Mouse (Mus musculus): ENCODE measurements around the gene Ifnar1.

Ifnar1 gene

DNA sequence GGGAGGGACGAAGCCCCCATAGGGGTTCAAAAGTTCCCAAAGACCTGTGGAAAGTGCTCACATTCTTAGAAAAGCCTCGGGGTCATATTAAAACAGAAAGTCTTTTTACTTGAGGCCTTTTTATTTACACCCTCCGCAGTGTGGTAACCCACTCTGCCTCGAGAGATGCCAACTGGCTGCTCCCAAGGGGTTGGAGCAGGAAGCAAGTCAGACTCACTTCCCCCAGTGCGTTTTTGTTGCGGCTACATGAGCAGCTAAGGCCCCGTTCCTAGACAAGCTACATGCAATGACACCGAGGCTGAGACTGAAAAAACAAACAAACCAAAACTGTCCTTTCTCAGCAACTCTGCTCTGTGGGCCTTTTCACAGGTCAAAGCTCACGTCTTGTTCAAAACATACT lies 53.5 kb downstream of the Ifnar1 start:
- DNase-seq (ENCODE audit: extremely low read depth, low read depth): no peak

DNA sequence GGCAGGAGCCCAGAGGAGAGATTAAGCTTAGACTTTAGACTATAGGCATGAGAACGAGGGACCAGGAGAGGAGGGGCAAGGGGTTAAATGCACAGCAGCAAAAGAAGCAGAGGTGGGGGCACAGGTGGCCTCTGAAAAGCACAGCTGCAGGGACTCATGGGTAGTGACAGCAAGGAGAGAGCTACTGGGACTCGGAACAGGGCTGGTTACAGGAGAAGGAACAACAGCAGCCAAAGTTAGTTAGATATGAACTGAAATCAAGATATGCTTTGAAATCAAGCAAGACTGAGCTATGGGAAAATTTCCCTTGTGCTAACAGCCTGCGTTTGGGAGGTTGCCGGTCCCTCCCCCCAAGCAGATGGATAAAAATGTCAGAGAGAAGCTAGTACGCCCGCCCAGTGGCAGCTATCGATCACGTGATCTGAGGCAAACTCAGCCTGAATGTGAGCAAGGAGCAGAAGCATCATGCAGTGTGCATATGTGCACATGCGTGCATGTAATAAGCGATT lies 56.6 kb downstream of the Ifnar1 start:
- no peak for DNase-seq (ENCODE audit: extremely low read depth, low read depth)

DNA sequence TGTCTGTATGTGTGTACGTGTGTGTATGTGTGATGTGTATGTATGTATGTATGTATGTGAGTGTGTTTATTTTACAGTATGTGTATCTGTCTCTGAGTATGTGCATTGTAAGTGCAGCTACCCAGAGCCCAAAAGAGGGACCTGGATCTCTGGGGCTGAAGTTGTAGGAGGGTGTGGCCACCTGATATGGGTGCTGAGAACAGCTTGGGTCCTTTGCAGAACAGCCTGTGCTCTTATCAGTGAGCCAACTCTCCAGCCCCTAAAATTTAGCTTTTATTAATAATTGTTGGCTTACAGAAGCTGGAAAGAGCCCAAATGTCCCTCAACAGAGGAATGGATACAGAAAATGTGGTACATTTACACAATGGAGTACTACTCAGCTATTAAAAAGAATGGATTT lies 58.6 kb downstream of the Ifnar1 start:
- DNase-seq (ENCODE audit: extremely low read depth, low read depth): no peak

DNA sequence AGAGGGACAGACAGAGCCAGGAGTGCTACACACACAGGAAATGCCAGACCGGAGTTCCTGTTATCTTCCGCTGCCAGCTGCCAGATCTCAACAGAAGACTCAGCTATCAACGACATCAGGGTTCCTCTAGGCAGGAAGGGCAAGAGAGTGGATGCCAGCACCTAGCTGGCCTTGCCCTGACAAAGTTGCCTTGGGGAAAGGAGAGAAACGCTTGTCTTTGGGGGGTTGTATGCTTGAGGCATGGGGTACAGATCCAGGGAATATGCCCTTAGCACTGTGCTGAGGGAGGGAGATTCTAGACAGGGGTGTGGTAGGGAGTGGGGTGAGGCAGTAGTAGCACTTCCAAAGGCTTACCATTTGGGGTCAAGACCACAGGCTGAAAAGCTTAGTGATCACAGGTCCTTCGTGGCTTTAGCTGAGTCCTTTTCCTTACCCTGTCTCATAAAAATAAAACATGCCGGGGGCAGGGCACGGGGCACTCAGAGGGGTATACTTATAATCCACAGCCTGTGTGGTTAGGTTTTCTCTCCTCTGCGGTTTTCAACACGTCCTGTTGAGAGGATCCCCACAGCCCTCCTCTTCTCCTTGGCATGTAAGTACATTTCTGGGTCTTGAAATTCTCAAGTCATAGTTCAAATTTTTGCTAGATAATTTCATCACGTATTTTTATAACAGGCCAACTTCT lies 60.7 kb downstream of the Ifnar1 start:
- peak; percentile 93 for DNase-seq (ENCODE audit: extremely low read depth, low read depth)

DNA sequence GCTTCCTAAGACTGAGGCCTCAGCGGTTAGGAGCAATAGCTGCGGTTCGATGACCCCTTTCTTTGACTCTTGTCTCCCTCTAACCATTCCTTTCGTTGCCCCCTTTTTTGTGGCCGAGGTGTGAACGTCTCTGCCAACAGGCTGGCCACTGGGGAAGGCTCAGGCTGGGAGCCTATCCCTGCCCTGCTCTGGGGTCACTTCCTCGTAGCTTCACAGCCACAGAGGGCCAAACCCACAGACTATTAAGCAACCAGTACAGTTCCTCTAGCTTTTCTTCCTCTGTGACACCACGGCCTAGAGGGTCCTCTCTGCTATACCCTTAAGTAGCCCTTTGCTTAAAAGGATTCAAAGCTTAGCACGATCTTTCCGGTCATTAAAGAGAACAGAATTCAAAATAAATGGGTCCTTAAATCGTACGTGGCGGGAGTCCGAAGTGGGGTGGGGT lies 61.4 kb downstream of the Ifnar1 start:
- no peak for DNase-seq (ENCODE audit: extremely low read depth, low read depth)

DNA sequence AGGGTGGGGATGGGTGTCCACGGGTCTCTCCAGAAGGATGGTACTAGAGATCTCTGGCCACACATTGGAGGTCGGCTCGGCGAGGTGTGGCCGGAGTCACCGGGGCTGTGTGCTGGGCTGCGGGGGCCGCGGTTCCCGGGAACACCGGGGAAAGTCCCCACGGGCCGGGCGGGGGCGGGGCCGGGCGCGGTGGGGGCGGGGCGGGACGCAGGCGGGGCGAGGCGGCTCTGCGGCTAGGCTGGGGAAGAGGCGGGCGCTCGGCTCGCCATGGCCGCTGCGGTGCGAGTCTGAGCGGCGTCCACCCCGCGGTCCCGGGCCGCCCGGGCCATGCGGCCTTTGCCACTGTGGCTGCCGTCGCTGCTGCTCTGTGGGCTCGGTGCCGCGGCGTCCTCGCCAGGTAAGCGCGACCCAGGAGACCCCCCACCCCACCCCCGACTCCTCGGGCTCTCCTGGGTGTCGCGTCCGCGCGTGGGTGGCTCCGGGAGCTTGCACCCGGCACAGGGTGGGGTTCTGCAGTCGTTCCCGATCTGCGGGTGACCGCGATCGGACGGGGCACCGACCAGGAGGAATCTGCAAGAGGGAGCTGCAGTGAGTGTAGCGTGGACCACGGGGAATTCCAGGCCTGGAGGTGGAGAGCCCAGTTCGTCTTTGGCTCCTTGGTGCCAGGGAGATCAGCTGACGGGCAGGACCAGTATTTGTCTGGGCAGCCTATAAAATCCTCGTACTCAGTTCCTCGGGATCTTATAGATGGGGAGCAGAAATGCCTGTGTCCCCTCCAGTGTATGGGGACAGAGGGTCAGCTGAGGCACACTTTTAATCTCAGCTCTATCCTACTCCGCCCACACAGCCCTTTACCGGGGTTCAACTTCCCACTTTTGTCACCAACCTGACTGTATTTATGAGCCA lies 62.1 kb downstream of the Ifnar1 start, which contains the start of gene Ifngr2:
Ifngr2 (plus strand) TSS at position 237 of the 906 bp plus-strand sequence.
- DNase-seq (ENCODE audit: extremely low read depth, low read depth): no peak

DNA sequence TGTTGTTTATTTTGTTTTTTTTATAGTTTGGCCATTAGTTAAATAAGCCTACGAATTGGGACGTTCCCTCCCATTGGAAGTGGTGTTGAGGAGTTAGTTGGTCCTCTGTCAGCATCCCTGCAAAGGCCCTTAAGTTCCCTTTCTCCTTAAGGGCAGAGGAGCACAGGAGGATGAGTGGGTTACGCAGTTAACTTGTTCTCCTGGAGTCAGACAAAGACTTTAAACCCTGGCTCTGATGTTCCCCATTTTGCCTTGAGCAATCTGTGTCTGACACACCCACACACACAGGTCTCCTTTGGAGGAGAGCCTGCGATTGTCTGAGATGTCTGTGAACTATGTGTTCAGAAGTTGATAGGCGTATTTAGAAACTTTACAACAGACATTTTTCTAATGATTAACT lies 62.9 kb downstream of the Ifnar1 start:
- DNase-seq (ENCODE audit: extremely low read depth, low read depth): no peak

DNA sequence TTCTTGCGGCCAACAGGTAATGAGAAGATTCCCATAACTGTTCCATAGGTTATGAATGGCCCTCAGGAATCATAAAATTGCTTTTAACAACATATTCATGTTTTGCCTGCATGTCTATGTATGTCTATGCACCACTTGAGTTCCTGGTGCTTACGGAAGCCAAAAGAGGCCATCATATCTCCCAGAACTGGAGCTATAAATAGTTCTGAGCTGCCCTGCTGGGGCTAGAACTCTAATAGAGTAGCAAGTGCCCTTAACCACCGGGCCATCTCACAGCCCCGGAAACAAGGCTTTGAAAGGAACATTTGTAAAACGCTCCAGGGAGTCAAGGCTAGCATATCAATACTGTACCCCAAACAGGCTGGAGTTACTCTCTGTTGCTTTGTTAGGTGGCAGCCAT lies 63.5 kb downstream of the Ifnar1 start:
- no peak for DNase-seq (ENCODE audit: extremely low read depth, low read depth)

DNA sequence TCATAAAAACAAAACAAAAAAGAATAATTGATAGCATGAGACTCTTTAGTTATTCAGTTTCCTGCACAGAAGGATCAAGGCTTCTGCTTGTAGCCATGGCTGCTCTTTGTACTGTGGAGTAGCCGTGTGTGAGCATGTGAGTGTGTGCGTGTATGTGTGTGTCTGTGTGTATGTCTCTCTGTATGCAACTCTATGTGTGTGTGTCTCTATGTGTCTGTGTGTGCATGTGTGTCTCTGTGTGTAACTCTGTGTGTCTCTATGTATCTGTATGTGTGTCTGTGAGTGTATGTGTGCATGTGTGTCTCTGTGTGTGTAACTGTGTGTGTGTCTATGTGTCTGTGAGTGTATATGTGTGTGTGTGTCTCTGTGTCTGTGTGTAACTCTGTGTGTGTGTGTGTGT lies 64.0 kb downstream of the Ifnar1 start:
- DNase-seq (ENCODE audit: extremely low read depth, low read depth): no peak

DNA sequence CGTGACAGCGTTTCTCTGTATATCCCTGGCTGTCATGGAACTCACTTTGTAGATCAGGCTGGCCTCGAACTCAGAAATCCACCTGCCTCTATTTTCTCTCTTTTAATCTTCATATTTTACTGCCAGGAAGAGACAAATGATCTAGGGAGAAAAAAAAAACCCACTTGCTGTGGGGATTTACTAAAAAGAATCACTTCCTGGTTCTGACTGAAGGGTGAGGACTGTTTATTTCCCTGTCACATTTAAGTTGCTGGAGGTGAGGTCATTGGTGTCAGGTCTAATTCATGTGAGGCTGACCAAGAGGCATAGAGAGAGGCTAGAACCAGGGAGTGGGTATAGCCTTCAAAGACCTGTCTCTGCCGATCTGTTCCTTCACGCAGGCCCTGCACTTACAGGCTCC lies 64.6 kb downstream of the Ifnar1 start:
- no peak for DNase-seq (ENCODE audit: extremely low read depth, low read depth)

DNA sequence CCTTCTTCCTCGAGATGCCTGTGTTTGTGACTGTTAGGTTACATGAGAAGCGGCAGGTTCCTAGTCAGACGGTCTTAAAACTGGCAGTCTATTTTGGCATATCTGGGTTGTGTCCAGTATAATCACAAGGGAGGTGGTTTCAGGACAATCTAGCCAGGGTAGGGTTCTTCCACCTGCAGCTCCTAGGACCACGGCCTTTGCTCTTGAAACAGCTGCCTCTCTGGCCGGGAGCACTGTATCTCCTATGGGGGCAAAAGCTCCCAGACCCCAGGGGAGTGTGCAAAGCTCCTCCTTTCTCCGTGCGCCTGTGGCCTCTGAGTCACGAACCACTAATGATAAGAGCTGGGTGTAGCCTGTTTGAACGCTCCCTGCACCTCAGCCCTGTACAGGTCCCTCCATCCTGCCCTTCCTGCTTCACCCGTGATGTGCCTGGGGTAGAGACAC lies 66.1 kb downstream of the Ifnar1 start:
- no peak for DNase-seq (ENCODE audit: extremely low read depth, low read depth)

DNA sequence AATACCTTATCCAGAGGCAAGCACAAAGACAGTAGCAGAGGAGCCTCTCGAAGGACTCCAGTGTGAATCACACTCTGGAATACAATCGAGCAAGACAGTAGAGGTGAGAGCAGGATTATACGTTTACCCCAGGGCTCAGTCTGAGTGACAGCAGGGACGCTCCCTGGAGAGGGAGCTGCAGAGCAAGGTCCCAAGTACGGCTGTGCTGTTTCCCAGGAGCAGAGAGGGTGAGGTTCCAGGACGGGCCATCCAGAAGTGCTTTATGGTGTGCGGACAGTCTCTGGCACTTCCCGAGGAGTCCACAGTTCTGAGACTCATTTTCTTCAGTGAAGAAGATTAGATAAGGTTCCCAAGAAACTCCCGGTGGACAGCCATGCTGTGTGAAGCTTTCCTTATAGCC lies 67.0 kb downstream of the Ifnar1 start:
- no peak for DNase-seq (ENCODE audit: extremely low read depth, low read depth)

DNA sequence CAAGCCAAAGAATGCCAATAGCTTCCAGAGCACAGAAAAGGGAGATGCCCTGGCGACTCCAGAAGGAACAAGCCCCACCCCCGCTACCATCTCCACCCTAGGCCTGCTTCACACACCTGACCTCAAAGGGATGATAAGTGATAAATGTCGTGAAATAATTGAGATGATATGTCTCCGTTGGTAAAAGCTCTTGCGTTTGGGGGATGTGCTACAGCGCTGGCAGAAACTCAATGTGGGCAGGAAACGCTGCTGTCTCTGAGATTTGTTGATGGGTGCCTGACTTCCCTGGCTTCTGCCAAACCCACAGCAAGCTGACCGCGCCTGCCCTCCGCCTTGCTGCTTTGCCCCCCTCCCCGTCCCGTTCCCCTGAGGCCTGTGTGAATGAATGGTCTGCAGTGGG lies 68.6 kb downstream of the Ifnar1 start:
- DNase-seq (ENCODE audit: extremely low read depth, low read depth): no peak

DNA sequence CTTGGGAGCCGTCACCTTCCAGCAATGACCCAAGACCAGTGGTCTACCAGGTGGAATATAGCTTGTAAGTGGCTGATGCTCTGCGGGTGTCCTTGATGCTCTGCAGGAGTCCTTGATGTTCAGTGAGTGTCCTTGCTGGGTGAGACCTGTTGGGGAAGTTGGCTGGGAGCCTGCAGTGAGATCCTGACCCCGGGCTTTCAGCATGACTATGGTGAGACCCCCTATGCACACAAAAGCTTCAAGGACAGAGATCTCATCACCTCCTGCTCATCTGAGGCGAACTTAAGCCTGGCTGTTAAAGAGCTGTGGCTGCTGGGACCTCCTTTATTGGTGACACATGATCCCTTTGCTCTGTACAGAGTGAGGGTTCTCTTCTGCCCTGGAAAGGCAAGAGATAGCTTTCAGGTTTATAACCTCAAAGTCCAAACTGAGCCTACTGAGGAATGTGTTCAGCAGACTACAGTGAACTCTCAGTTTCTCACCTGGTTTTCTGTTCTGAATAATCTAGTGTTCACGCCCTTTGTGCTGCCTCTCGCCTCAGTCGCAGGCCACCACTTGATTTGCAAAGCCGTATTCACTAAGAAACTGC lies 70.1 kb downstream of the Ifnar1 start:
- DNase-seq (ENCODE audit: extremely low read depth, low read depth): no peak

DNA sequence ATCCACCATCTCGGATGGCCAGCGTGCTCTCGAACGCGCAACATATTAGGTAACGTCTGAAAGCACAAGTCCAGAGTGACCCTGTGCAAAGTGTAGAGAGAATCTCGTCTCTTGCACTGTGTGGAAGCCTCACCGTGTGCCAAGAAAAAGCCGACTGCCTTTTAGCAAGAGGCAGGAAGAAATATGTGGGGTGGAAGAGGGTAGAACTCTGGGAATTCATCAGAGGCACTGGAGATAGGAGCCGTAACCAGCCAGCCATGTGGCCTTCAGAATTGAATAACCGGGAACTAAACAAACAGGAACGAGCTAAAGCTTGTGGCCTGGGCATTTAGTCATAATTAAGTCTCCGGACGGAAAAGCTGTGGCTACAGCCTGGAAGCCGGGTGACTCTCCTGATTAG lies 71.6 kb downstream of the Ifnar1 start:
- DNase-seq (ENCODE audit: extremely low read depth, low read depth): no peak
